Mouse (Mus musculus) adrenal gland, postnatal 0 days (tissue): ENCODE measurements around the gene Smc1a. TPM values are rescaled to one million over a fixed set of nuclear protein-coding genes. Genes with fewer than 3 reads are reported as not detected.

ENCODE experiments used
- polyA plus RNA-seq: library from polyadenylated mRNA; unstranded; fragments of >200 nt; fragmentation: Nextera tagmentation; extraction: Ambion mirVana; gene quantifications from 2 replicates; pipeline ENCODE4 v1.2.1, GENCODE M21; 2015

Smc1a gene
- 42.3 and 50.2 TPM in 2 replicates for polyA plus RNA-seq

DNA sequence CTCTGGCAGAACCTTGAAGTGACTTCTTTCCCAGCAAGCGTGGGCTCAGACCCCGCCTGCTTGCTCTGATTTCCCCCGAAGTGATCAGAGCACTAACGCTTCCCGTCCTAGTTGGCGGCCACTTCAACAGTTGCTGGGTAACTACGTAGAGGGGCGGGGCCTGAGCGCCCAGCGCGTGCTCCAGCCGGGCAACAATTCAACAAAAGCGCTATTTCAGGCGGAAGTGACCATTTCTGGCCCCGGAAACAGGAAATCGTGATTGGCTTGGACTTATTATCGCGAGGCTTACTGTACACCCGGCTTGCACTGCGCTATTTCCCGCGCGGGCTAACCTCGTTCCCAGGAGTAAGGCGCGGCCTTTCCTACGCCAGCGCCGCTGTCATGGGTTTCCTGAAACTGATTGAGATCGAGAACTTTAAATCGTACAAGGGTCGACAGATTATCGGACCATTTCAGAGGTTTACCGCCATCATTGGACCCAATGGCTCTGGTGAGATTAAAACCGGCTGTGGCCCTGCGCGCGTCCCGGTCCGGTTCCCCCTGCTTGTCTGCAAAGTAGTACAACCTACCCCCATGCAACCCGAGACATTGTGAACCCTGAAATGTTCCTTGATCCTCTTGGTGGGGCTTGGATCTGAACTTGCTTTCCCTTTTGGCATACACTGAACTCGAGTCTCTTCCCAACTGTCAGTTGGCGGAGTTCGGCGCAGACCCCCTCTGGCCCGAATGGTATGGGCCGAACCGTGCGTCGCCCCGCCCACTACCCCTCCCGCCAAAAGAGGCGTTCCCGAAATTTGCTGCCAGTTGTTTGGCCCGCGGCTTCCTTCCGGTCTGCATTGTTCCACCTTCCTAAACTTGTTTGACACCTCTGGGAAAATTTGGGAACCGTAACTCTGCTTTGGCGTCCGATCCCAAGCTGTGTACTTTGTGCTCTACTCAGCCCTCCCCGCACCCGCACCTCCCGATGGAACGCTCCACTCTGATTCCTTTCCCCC lies at the start of gene Smc1a, which contains the start of gene Ribc1:
Smc1a (plus strand) TSS at position 278 of the 995 bp plus-strand sequence.
Ribc1 (minus strand) TSS at position 145 of the 995 bp plus-strand sequence.

DNA sequence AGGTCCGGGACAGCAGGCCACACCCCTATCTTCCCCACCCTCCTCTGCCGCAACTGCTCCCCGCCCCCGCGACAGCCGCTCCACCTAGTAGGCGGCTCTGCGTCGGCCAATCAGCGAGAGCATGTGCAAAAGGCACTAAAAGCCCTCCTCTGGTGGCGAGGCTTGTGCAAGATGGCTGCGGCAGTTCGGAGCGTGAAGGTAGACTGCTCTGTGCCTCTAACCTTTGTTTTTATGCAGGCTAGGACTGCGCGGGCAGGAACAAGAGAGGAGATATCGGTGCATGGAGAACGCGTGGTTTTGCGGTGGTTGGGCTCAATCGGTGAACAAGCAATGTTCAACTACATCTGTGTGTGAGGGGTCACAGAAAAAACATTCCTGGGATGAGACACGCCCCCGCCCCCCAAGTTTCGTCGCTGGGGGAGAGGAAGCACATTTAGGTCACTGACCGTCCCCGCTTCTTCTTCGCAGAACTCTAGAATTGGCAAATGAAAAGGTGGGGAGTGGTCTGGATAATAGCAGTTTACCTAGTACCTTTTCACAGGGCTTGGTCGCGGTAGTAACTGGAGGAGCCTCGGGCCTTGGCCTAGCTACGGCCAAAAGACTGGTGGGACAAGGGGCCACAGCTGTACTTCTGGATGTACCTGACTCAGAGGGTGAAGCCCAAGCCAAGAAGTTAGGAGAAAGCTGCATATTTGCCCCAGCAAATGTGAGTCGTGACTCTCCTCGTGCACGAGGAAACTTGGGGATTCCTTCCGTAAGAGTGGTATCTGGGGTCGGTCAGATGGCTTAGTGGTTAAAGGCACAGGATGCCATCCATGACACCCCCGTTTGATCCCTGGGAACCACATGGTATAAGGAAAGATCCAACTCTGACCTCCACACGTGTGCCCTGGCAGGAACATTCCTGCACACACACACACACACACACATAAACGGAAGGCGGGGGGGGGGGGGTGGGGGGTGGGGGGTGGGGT lies 14.2 kb upstream of the Smc1a start, which contains the start of gene Hsd17b10:
Hsd17b10 (plus strand) TSS at position 109 of the 974 bp plus-strand sequence.

Other genes with a start within 250 kb of the Smc1a start
- 16.6 and 24.0 TPM in 2 replicates for gene Huwe1, start 215.6 kb upstream of the Smc1a start, polyA plus RNA-seq
- gene Hsd17b10, start 14.6 kb upstream of the Smc1a start, polyA plus RNA-seq, result 214 and 242 TPM in 2 replicates
- gene Ribc1, start 133 bp upstream of the Smc1a start, polyA plus RNA-seq, result 1.5 and 3.5 TPM in 2 replicates
- 6.1 and 7.6 TPM in 2 replicates for gene Iqsec2, start 127.8 kb downstream of the Smc1a start, polyA plus RNA-seq
- gene Kdm5c, start 216.6 kb downstream of the Smc1a start, polyA plus RNA-seq, result 16.0 and 21.4 TPM in 2 replicates